Comparison of ENCODE assay signal across 14 mouse cellular contexts in the genomic region with DNA sequence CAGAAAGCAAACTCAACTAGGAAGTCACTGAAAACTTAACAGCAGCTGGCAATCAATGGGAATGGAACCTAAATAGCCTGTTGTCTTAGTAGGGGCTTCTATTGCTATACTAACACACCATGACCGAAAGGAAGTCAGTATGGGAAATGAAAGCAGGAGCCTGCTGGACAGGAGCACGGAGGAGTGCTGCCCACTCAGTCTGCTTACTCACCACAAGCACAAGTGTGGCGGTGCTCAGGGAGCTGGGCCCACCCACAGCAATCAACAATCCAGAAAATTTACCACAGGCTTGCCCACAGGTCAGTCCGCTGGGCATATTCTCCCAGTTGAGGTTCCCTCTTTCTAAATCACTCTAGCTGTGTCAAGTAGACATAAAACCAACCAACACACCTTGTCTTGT.
"Had no signal": no experiment of that assay in that cellular context is flagged by ENCODE, and none has a peak within 500 bp of the region (broad histone marks: within the 10 kb centered on the region; RNA-seq: fewer than 3 reads in every experiment).

No protein-coding gene starts in this region.

- ATAC-seq: midbrain, embryonic 16.5 days had no signal

- DNase-seq: lung, adult 18-20 months; lung, embryonic 14.5 days; lung, postnatal 10 days; lung, postnatal 4 days; midbrain, embryonic 14.5 days; retina, postnatal 1 day; right cerebral cortex, adult 18-20 months; right cerebral cortex, postnatal 25 days; right cerebral cortex, postnatal 4 days; spleen, adult 18-20 months; thymus, adult 18-20 months; thymus, postnatal 25 days; thymus, postnatal 4 days had no signal
